Mouse (Mus musculus): ENCODE data around the gene Ntm. TPM values are rescaled to one million over a fixed set of nuclear protein-coding genes. Genes with fewer than 3 reads are reported as not detected.

Gene Ntm
- not detected in 2 replicates for polyA plus RNA-seq (2012)

GRCm38 (mm10) chr9:29962978-29963377, at the start of gene Ntm:
Gene Ntm (minus strand): TSS chr9:29963141.

Data from megakaryocyte-erythroid progenitor cell, adult 5 weeks (primary cell).